Mouse (Mus musculus) erythroblast, embryonic 14.5 days (primary cell): ENCODE measurements around the gene Zfp281.

Experiments used
- GATA1 ChIP-seq: IDR thresholded peaks from 2 replicates; pipeline ENCODE4 v1.6.1; 2012; ENCODE audit warnings: low read length, inconsistent platforms, mixed read lengths
- TAL1 ChIP-seq: IDR thresholded peaks from 3 replicates; pipeline ENCODE4 v1.6.1; 2012; ENCODE audit warnings: low read length, inconsistent platforms, mixed read lengths

DNA sequence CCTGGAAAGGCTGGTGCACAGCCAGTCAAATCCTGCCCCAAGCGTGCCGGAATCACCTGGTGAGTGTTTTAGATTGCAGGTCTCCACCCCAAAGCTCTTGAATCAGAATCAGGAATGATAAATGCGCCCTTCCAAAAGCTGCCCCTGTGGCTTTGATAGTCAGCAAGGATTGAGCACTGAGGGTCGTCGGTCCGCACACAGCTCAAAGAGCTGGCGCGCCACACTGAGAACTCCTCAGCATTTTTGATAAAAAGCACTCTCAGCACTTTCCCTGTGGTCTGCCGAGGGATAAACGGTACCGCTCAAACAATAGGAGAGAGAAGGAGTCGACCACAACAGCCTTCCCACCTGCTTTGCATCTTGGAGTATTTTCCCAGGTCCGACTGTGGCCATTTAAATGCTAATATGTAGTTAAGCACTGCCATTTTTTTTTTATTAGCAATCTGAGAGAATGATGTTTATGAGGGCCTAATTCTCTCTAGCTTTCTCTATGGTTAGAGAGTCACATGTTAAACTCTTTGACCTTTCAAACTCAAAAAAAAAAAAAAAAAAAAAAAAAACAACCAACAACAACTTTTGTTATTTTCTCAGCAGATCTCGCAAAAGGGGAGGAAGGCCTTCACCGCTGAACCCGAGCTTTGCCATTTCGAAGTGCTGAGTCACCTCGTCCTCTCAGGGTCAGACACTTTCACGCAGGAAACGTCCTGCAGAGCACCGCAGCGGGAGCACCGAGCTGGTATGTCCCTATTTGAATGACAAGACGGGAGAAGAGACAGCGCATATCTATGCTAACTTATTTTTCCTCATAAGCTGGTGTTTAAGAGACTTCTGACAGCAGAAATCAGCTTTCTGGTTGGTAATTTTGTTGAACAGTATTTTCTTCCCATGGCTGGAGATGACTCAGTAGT, 50.1 kb downstream of the Zfp281 start:
- TF ChIP-seq GATA1 (no peak), TAL1 (no peak)
